Mouse (Mus musculus) megakaryocyte, embryonic 14.5 days (primary cell): ENCODE results near the gene Tbc1d22a.

Experiments used
- FLI1 ChIP-seq: IDR thresholded peaks from 2 replicates; pipeline ENCODE4 v1.6.1; 2012; ENCODE audit warnings: low read length, inconsistent platforms, mixed read lengths
- GATA1 ChIP-seq: IDR thresholded peaks from 3 replicates; pipeline ENCODE4 v1.6.1; 2012; ENCODE audit warnings: mixed read lengths, low read length, inconsistent platforms, borderline replicate concordance

DNA sequence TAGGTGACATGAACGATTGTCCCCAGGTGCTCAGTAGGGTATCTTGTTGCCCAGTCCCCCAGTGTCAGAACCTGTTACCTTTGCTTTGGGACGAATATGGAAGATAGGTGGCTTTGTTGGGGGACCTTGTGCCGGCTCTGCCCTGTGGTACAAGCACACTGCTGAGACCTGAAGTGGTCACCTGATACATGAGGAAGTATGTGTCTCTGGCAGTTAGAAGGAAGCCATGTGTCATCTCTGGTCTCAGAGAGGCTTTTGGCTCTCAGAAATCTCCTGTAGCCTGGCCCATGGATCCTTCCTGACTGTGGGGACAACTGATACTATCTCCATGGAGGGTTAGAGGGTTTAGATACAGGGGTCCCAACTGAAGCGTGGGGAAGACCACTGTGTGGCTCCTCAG is 281.9 kb downstream of the Tbc1d22a start:
- TF ChIP-seq GATA1 (no peak), FLI1 (no peak)
